Comparison of ENCODE assay signal across 9 mouse cellular contexts in the genomic region with DNA sequence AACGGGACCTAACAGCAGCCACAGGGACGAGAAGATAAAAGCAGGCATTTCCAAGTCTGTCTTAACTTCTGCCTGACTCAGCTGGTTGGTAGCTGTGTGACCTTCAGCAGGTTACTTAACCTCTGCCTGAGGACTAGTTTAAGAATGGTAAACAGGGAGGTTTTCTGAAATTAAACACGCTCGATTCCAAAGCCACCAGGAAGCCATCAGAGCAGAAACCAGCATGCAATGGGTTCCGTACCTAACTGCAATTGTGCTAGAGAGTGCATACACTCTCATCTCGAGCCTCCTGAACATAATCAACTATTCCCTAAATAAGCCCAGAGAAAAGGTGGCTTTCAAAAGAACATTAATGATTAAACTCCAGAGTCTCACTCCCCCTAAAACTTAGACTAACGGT. TPM values are rescaled to one million over a fixed set of nuclear protein-coding genes. Genes with fewer than 3 reads are reported as not detected.
A peak's percentile ranks its signal among the peaks of the same experiment; 100 is the strongest.
DNase-seq lines count a peak whose midpoint lies in the region; ATAC-seq lines count a peak whose summit lies in the region.
"Had no signal": no experiment of that assay in that cellular context is flagged by ENCODE, and none has a peak within 500 bp of the region (broad histone marks: within the 10 kb centered on the region; RNA-seq: fewer than 3 reads in every experiment).

No protein-coding gene starts in this region.

- no peaks in the 10 kb centered on the region for H3K36me3 ChIP-seq in heart, embryonic 11.5 days (ENCODE audit: control insufficient read depth, insufficient read depth, low read length)
- H3K36me3 ChIP-seq in hindbrain, embryonic 10.5 days = no peaks in the 10 kb centered on the region
- H3K36me3 ChIP-seq in liver, embryonic 16.5 days (ENCODE audit: control insufficient read depth, insufficient read depth) = no peaks in the 10 kb centered on the region

- H3K27ac ChIP-seq in heart, embryonic 11.5 days (ENCODE audit: low read depth, low read length) = no peak overlapping the region
- no peak overlapping the region for H3K27ac ChIP-seq in hindbrain, embryonic 10.5 days
- H3K27ac ChIP-seq in liver, embryonic 16.5 days (ENCODE audit: low read length) = no peak overlapping the region

- no peaks in the 10 kb centered on the region for H3K9me3 ChIP-seq in heart, embryonic 11.5 days (replicated peaks; ENCODE audit: control insufficient read depth, low read length)
- H3K9me3 ChIP-seq in hindbrain, embryonic 10.5 days = no peaks in the 10 kb centered on the region
- no peaks in the 10 kb centered on the region for H3K9me3 ChIP-seq in liver, embryonic 16.5 days (replicated peaks; ENCODE audit: control insufficient read depth, low read length)

- 34% methylated on average over 7 of the region's 7 CpGs for WGBS in heart, embryonic 11.5 days (ENCODE audit: insufficient replicate concordance)
- 27% methylated on average over 7 of the region's 7 CpGs for WGBS in hindbrain, embryonic 10.5 days
- 21% methylated on average over 7 of the region's 7 CpGs for WGBS in liver, embryonic 16.5 days (ENCODE audit: insufficient replicate concordance)

- peak overlapping the region; percentile 88 for H3K4me2 ChIP-seq in heart, embryonic 11.5 days
- peak overlapping the region; percentile 43; the same call in 1 of the 2 replicates for H3K4me2 ChIP-seq in liver, embryonic 16.5 days (ENCODE audit: low read depth, low read length)

- no peaks in the 10 kb centered on the region for H3K27me3 ChIP-seq in heart, embryonic 11.5 days (ENCODE audit: control insufficient read depth, insufficient read depth, low read length)
- peaks cover 26% of the 10 kb centered on the region for H3K27me3 ChIP-seq in hindbrain, embryonic 10.5 days (ENCODE audit: insufficient read depth, poor library complexity, severe bottlenecking)
- peaks cover 21% of the 10 kb centered on the region for H3K27me3 ChIP-seq in liver, embryonic 16.5 days (ENCODE audit: control insufficient read depth, insufficient read depth, low read depth, low read length)

- H3K4me3 ChIP-seq in heart, embryonic 11.5 days (ENCODE audit: low read depth, low read length) = peak overlapping the region; percentile 64
- peak overlapping the region; percentile 70 for H3K4me3 ChIP-seq in hindbrain, embryonic 10.5 days
- H3K4me3 ChIP-seq in liver, embryonic 16.5 days (ENCODE audit: low read depth, low read length) = peak overlapping the region; percentile 57

- no peak for DNase-seq in heart, adult 18-20 months
- DNase-seq in hindbrain, embryonic 10.5 days (ENCODE audit: low spot score) = no peak
- DNase-seq in thymus, postnatal 4 days = no peak
- no peak for DNase-seq in ovary, postnatal 36 days (ENCODE audit: low spot score)
- no peak for DNase-seq in urinary bladder, postnatal 10 days (ENCODE audit: low spot score)
- DNase-seq: cerebellum, postnatal 36 days had no signal

- peaks cover 34% of the 10 kb centered on the region for H3K4me1 ChIP-seq in heart, embryonic 11.5 days (ENCODE audit: control insufficient read depth, insufficient read depth, low read length)
- H3K4me1 ChIP-seq in hindbrain, embryonic 10.5 days (replicated peaks) = peaks cover 42% of the 10 kb centered on the region
- no peaks in the 10 kb centered on the region; the same call in none of the 2 replicates for H3K4me1 ChIP-seq in liver, embryonic 16.5 days (ENCODE audit: control insufficient read depth, low read depth, low read length)

- ATAC-seq in heart, embryonic 11.5 days (replicated peaks; ENCODE audit: insufficient number of reproducible peaks, low FRiP score, low TSS enrichment) = no peak
- peak; percentile 22 for ATAC-seq in CD4-positive, CD25-positive, alpha-beta regulatory T cell, adult 4 months
- no peak for ATAC-seq in liver, embryonic 16.5 days (ENCODE audit: low read depth)

- peak overlapping the region; percentile 75 for H3K9ac ChIP-seq in heart, embryonic 11.5 days (ENCODE audit: low read depth, low read length)
- H3K9ac ChIP-seq in liver, embryonic 16.5 days (ENCODE audit: low read depth, low read length) = peak overlapping the region; percentile 54; the same call in 1 of the 2 replicates

RNA-seq across cellular contexts. Expression of a gene that starts 2.0 kb away (rescaled TPM):
- polyA plus RNA-seq in heart, embryonic 11.5 days (2014; fragmentation: Nextera tagmentation; extraction: Ambion mirVana) = 33.9 and 34.6 TPM in 2 replicates
- total RNA-seq in heart, adult 18-20 months (2021) = 10 to 100 TPM; 18.7 to 34.2 TPM
- 10 to 100 TPM; 69.7 to 93.7 TPM for polyA plus RNA-seq in CD4-positive, CD25-positive, alpha-beta regulatory T cell, adult 4 months (2017; shearing (Covaris generic))
- 14.8 and 18.0 TPM in 2 replicates for polyA plus RNA-seq in hindbrain, embryonic 10.5 days (2016; fragmentation: Nextera tagmentation; extraction: Ambion mirVana)
- 70.1 and 72.5 TPM in 2 replicates for polyA plus RNA-seq in liver, embryonic 16.5 days (2015; fragmentation: Nextera tagmentation; extraction: Ambion mirVana)

RNA-seq across cellular contexts. Expression of a gene that starts 15.0 kb away (rescaled TPM):
- 37.0 and 42.3 TPM in 2 replicates for polyA plus RNA-seq in heart, embryonic 11.5 days (2014; fragmentation: Nextera tagmentation; extraction: Ambion mirVana)
- 10 to 100 TPM; 23.0 to 23.1 TPM for total RNA-seq in heart, adult 18-20 months (2021)
- polyA plus RNA-seq in CD4-positive, CD25-positive, alpha-beta regulatory T cell, adult 4 months (2017; shearing (Covaris generic)) = 10 to 100 TPM in 1 of 2 experiments, 1 to 10 TPM in 1; 8.8 to 15.1 TPM
- 61.5 and 76.4 TPM in 2 replicates for polyA plus RNA-seq in hindbrain, embryonic 10.5 days (2016; fragmentation: Nextera tagmentation; extraction: Ambion mirVana)
- polyA plus RNA-seq in liver, embryonic 16.5 days (2015; fragmentation: Nextera tagmentation; extraction: Ambion mirVana) = 24.5 and 24.8 TPM in 2 replicates

RNA-seq across cellular contexts. Expression of a gene that starts 19.0 kb away (rescaled TPM):
- polyA plus RNA-seq in heart, embryonic 11.5 days (2014; fragmentation: Nextera tagmentation; extraction: Ambion mirVana) = 4.8 and 8.4 TPM in 2 replicates
- total RNA-seq in heart, adult 18-20 months (2021) = 10 to 100 TPM in 1 of 2 experiments, 1 to 10 TPM in 1; 3.7 to 11.1 TPM
- polyA plus RNA-seq in CD4-positive, CD25-positive, alpha-beta regulatory T cell, adult 4 months (2017; shearing (Covaris generic)) = not detected
- polyA plus RNA-seq in hindbrain, embryonic 10.5 days (2016; fragmentation: Nextera tagmentation; extraction: Ambion mirVana) = 4.4 and 4.5 TPM in 2 replicates
- 4.6 and 5.6 TPM in 2 replicates for polyA plus RNA-seq in liver, embryonic 16.5 days (2015; fragmentation: Nextera tagmentation; extraction: Ambion mirVana)

RNA-seq across cellular contexts. Expression of a gene that starts 31.8 kb away (rescaled TPM):
- polyA plus RNA-seq in heart, embryonic 11.5 days (2014; fragmentation: Nextera tagmentation; extraction: Ambion mirVana) = not detected in 2 replicates
- total RNA-seq in heart, adult 18-20 months (2021) = not detected
- polyA plus RNA-seq in CD4-positive, CD25-positive, alpha-beta regulatory T cell, adult 4 months (2017; shearing (Covaris generic)) = not detected
- polyA plus RNA-seq in hindbrain, embryonic 10.5 days (2016; fragmentation: Nextera tagmentation; extraction: Ambion mirVana) = not detected in 2 replicates
- not detected in 2 replicates for polyA plus RNA-seq in liver, embryonic 16.5 days (2015; fragmentation: Nextera tagmentation; extraction: Ambion mirVana)

RNA-seq across cellular contexts. Expression of a gene that starts 36.8 kb away (rescaled TPM):
- 0.34 and 0.77 TPM in 2 replicates for polyA plus RNA-seq in heart, embryonic 11.5 days (2014; fragmentation: Nextera tagmentation; extraction: Ambion mirVana)
- total RNA-seq in heart, adult 18-20 months (2021) = under 1 TPM; 0.36 to 0.45 TPM
- not detected for polyA plus RNA-seq in CD4-positive, CD25-positive, alpha-beta regulatory T cell, adult 4 months (2017; shearing (Covaris generic))
- 0.35 and 0.72 TPM in 2 replicates for polyA plus RNA-seq in hindbrain, embryonic 10.5 days (2016; fragmentation: Nextera tagmentation; extraction: Ambion mirVana)
- polyA plus RNA-seq in liver, embryonic 16.5 days (2015; fragmentation: Nextera tagmentation; extraction: Ambion mirVana) = 0.09 and 0.12 TPM in 2 replicates
